Comparison of ENCODE assay signal across 17 mouse cellular contexts in genomic region chr1:60656976-60657375, GRCm38 (mm10). TPM values are rescaled to one million over a fixed set of nuclear protein-coding genes. Genes with fewer than 3 reads are reported as not detected.
DNase-seq lines count a peak whose midpoint lies in the region; ATAC-seq and TF ChIP-seq lines count a peak whose summit lies in the region.
"Had no signal": no experiment of that assay in that cellular context is flagged by ENCODE, and none has a peak within 500 bp of the region (broad histone marks: within the 10 kb centered on the region; RNA-seq: fewer than 3 reads in every experiment).

No protein-coding gene starts in this region.

- H3K27ac ChIP-seq in heart, embryonic 15.5 days, result peak overlapping the region; percentile 13; the same call in 1 of the 2 replicates
- peak overlapping the region; percentile 49; the same call in 1 of the 2 replicates for H3K27ac ChIP-seq in bone marrow macrophage, adult 2 months (ENCODE audit: insufficient read depth, low read depth, low read length)
- peak overlapping the region; percentile 70; the same call in 1 of the 2 replicates for H3K27ac ChIP-seq in liver, embryonic 13.5 days
- H3K27ac ChIP-seq: limb, embryonic 13.5 days; neural tube, embryonic 13.5 days had no signal

- no peak for DNase-seq in heart, postnatal 36 days
- DNase-seq in liver, embryonic 13.5 days, result no peak
- no peak for DNase-seq in left cerebral cortex, postnatal 14 days (ENCODE audit: low spot score in 2 of 2)
- DNase-seq: cerebellum, adult 8-10 months; embryo, embryonic 11 days; gastrocnemius, postnatal 25 days; right cerebral cortex, postnatal 4 days had no signal

- WGBS in heart, embryonic 15.5 days, result 54% methylated on average over 4 of the region's 4 CpGs
- 21% methylated on average over 4 of the region's 4 CpGs for WGBS in liver, embryonic 13.5 days (ENCODE audit: insufficient replicate concordance)

- H3K27me3 ChIP-seq in heart, embryonic 15.5 days, result no peaks in the 10 kb centered on the region
- no peaks in the 10 kb centered on the region for H3K27me3 ChIP-seq in liver, embryonic 13.5 days
- H3K27me3 ChIP-seq: limb, embryonic 13.5 days; neural tube, embryonic 13.5 days had no signal

- TF ChIP-seq POLR2A in bone marrow macrophage, adult 2 months (IDR thresholded peaks at IDR 0.05; ENCODE audit: borderline replicate concordance, low read depth, low read length), result no peak

- no peak overlapping the region for H3K4me2 ChIP-seq in heart, embryonic 15.5 days
- no peak overlapping the region for H3K4me2 ChIP-seq in liver, embryonic 13.5 days
- H3K4me2 ChIP-seq: limb, embryonic 13.5 days; neural tube, embryonic 13.5 days had no signal

- ATAC-seq in heart, embryonic 15.5 days (replicated peaks; ENCODE audit: insufficient number of reproducible peaks, insufficient read depth, low FRiP score, low read depth), result no peak
- ATAC-seq in common myeloid progenitor, adult 5-6 weeks (replicated peaks; ENCODE audit: low read depth, poor library complexity, severe bottlenecking), result 0 out of 2 replicates have a peak, but pooled peaks have one; percentile 15
- ATAC-seq in liver, embryonic 13.5 days (ENCODE audit: low read depth), result peak; percentile 70
- no peak for ATAC-seq in erythroid progenitor cell, adult 5-6 weeks (replicated peaks; ENCODE audit: low FRiP score, poor library complexity, severe bottlenecking)
- ATAC-seq: CD4-positive, CD25-positive, alpha-beta regulatory T cell, adult 4 months; forebrain, embryonic 16.5 days; inflammation-experienced regulatory T-cells, adult 6 months had no signal

- no peak for TF ChIP-seq CTCF in bone marrow macrophage, adult 2 months (IDR thresholded peaks at IDR 0.05; ENCODE audit: low read depth, low read length)

- H3K36me3 ChIP-seq in heart, embryonic 15.5 days, result no peaks in the 10 kb centered on the region
- no peaks in the 10 kb centered on the region for H3K36me3 ChIP-seq in liver, embryonic 13.5 days
- H3K36me3 ChIP-seq: limb, embryonic 13.5 days; neural tube, embryonic 13.5 days had no signal

- no peak overlapping the region for H3K4me3 ChIP-seq in heart, embryonic 15.5 days
- H3K4me3 ChIP-seq in bone marrow macrophage, adult 2 months (ENCODE audit: insufficient read depth, low read length), result no peak overlapping the region
- H3K4me3 ChIP-seq in liver, embryonic 13.5 days (replicated peaks), result no peak overlapping the region
- H3K4me3 ChIP-seq: limb, embryonic 13.5 days; neural tube, embryonic 13.5 days had no signal

- H3K4me1 ChIP-seq in heart, embryonic 15.5 days (replicated peaks), result peaks cover 42% of the 10 kb centered on the region
- peaks cover 29% of the 10 kb centered on the region for H3K4me1 ChIP-seq in bone marrow macrophage, adult 2 months (ENCODE audit: control insufficient read depth, insufficient read depth, low read length)
- peaks cover 18% of the 10 kb centered on the region for H3K4me1 ChIP-seq in liver, embryonic 13.5 days (replicated peaks)
- H3K4me1 ChIP-seq: limb, embryonic 13.5 days; neural tube, embryonic 13.5 days had no signal

- H3K9me3 ChIP-seq in heart, embryonic 15.5 days (replicated peaks), result no peaks in the 10 kb centered on the region
- no peaks in the 10 kb centered on the region for H3K9me3 ChIP-seq in liver, embryonic 13.5 days (replicated peaks)
- H3K9me3 ChIP-seq: limb, embryonic 13.5 days; neural tube, embryonic 13.5 days had no signal

- H3K9ac ChIP-seq in heart, embryonic 15.5 days, result no peak overlapping the region
- no peak overlapping the region for H3K9ac ChIP-seq in liver, embryonic 13.5 days
- H3K9ac ChIP-seq: limb, embryonic 13.5 days; neural tube, embryonic 13.5 days had no signal

- intact Hi-C loops in heart, postnatal 36 days (cut with DNase I), result no loop called here
- intact Hi-C loops in left cerebral cortex, postnatal 14 days (cut with DNase I), result no loop called here

RNA-seq across cellular contexts. Expression of gene Cd28, which starts 59.6 kb away (rescaled TPM):
- polyA plus RNA-seq in heart, embryonic 15.5 days (2015; fragmentation: Nextera tagmentation; extraction: Ambion mirVana), result 0.33 and 1.1 TPM in 2 replicates
- 10 to 100 TPM in 1 of 2 experiments, 1 to 10 TPM in 1; 9.5 to 13.2 TPM for total RNA-seq in heart, postnatal 36 days (2021)
- 71.4 and 77.5 TPM in 2 replicates for polyA plus RNA-seq in bone marrow macrophage, adult 2 months (2012; ENCODE audit: insufficient read depth, insufficient read length, missing spikeins)
- total RNA-seq in common myeloid progenitor, adult 5-6 weeks (2017), result 1.1 and 1.4 TPM in 2 replicates
- 0.12 and 0.15 TPM in 2 replicates for polyA plus RNA-seq in liver, embryonic 13.5 days (2015; fragmentation: Nextera tagmentation; extraction: Ambion mirVana)
- 1.1 and 5.9 TPM in 2 replicates for total RNA-seq in erythroid progenitor cell, adult 5-6 weeks (2015; ENCODE audit: low replicate concordance)
- 1.3 and 4.2 TPM in 2 replicates for total RNA-seq in erythroid progenitor cell, adult 5-6 weeks (2017; ENCODE audit: low replicate concordance)
- under 1 TPM; 0.20 to 0.34 TPM for total RNA-seq in left cerebral cortex, postnatal 14 days (2021)
- total RNA-seq: midbrain, postnatal 0 days had no signal

Comparison
In these comparisons a context has a peak if more than half of its experiments do, and no peak if none do; other contexts are left out.
1. ATAC-seq: peak in common myeloid progenitor, adult 5-6 weeks (single experiment) and liver, embryonic 13.5 days (single experiment); none in heart, embryonic 15.5 days (single experiment) and erythroid progenitor cell, adult 5-6 weeks (single experiment).
2. H3K27ac ChIP-seq: peak in every context shown above with its lines; median percentile 70 in liver, embryonic 13.5 days; 49 in bone marrow macrophage, adult 2 months; 13 in heart, embryonic 15.5 days.